Mouse (Mus musculus): ENCODE measurements around the gene Smad1.

- TF ChIP-seq CTCF (IDR thresholded peaks at IDR 0.05; ENCODE audit: low read depth): no peak
- TF ChIP-seq EP300 (IDR thresholded peaks at IDR 0.05; ENCODE audit: low read depth): no peak
Measured at GRCm38 (mm10) chr8:79386831-79387230, 12.5 kb downstream of the Smad1 start.
